Mouse (Mus musculus): ENCODE results near the gene Rps12-ps3.

The Rps12-ps3 gene

GRCm38 (mm10) chr19:59321990-59322389 lies at the start of gene Rps12-ps3:
Gene Rps12-ps3 (plus strand): TSS chr19:59322290.
- DNase-seq = no peak

- DNase-seq = no peak
Observed at GRCm38 (mm10) chr19:59273190-59273589, 48.9 kb upstream of the Rps12-ps3 start.

- DNase-seq = no peak
Observed at GRCm38 (mm10) chr19:59276354-59276753, 45.7 kb upstream of the Rps12-ps3 start.

DNA sequence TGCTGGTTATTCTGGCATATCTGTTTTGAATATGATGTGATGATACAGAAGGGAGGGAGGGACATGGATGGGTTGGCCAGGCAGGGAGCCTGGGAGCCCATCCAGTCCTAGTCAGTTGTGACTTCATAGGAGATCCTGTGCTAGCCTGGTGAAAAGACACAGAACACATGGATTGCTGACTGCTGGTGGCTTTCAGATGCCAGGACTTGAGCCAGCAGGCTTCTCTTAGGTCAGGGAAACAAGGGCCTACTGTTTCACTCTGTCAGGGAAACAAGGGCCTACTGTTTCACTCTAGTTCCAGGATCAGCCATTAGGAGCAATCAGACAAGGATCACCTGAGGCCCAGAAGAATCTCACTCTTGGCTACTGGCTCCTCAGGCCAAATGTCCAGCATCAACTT lies 41.2 kb upstream of the Rps12-ps3 start:
- no peak for DNase-seq

- no peak for DNase-seq
Observed at GRCm38 (mm10) chr19:59282001-59282400, 40.1 kb upstream of the Rps12-ps3 start.

- DNase-seq = no peak
Observed at GRCm38 (mm10) chr19:59289042-59289441, 33.0 kb upstream of the Rps12-ps3 start.

DNA sequence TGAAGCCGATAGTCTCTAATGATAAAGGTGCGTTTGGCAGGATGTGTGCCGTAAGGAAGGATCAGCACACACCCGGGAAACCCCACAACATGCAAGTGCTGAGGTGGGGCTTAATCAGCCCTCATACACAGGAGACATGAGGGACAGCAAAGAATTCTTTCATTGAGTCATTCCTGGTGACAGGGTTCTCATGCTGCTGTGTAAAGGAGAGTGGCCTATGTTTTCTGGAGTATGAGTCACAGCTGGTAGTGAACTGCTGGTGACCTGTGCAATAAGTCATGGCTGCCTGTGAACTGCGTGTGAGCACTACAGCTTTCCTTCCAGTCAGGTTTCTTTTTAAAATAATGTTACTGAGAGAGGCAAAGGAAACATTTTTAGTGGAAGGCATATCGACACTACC lies 32.3 kb upstream of the Rps12-ps3 start:
- DNase-seq = no peak

DNA sequence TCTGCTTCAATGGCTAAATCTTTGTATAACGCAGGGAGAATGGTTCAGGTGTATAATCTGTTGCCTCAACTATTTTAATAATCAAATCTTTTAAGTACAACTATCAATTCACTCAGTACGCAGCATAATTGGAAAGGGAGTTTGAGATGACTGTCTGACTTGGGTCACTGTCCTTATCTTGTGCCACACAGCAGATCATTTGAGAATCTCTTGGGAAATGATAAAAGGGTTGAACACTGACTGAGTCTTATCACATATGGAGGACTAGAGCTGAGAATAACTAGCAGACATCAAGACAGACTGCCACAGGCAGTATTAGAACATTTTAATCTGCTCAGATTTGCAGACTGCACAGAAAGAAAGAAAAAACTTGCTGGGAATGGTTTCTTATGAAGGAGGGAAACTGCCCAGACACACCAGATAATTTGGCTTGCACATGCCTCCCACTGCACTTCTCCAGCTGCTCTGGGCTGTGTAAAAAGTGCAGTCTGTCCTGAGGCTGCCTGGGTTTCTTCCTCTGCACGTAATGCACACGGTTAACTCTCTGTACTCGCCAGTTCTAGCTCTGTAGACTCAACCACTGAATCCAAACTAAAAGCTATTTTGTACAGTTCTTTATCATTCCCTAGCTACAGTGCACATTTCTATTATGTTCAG lies 29.8 kb upstream of the Rps12-ps3 start:
- DNase-seq = no peak

DNA sequence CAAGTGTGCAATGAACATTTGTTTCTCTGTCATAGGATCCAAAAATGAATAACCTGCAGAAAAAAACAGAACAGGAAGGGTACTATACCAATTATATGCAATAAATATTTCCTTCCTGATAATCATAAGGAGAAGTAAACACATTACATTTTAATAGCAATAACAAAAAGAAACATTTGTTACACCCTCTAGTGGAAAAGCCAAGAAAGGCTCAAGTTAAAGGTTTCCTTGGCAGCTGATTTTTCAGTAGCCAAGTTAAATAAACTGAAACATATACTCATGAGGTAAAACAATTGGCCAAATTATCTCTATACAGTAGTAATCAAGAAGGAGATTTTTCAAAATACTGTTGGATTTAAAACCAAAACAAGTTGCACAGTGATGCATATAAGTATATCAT lies 6.8 kb upstream of the Rps12-ps3 start:
- no peak for DNase-seq

- DNase-seq = peak in 1 of 2 experiments; percentile 19
Observed at GRCm38 (mm10) chr19:59316571-59316970, 5.5 kb upstream of the Rps12-ps3 start.

- DNase-seq = no peak
Observed at GRCm38 (mm10) chr19:59330816-59331225, 8.7 kb downstream of the Rps12-ps3 start.

- DNase-seq = no peak
Observed at GRCm38 (mm10) chr19:59336655-59337054, 14.6 kb downstream of the Rps12-ps3 start.

DNA sequence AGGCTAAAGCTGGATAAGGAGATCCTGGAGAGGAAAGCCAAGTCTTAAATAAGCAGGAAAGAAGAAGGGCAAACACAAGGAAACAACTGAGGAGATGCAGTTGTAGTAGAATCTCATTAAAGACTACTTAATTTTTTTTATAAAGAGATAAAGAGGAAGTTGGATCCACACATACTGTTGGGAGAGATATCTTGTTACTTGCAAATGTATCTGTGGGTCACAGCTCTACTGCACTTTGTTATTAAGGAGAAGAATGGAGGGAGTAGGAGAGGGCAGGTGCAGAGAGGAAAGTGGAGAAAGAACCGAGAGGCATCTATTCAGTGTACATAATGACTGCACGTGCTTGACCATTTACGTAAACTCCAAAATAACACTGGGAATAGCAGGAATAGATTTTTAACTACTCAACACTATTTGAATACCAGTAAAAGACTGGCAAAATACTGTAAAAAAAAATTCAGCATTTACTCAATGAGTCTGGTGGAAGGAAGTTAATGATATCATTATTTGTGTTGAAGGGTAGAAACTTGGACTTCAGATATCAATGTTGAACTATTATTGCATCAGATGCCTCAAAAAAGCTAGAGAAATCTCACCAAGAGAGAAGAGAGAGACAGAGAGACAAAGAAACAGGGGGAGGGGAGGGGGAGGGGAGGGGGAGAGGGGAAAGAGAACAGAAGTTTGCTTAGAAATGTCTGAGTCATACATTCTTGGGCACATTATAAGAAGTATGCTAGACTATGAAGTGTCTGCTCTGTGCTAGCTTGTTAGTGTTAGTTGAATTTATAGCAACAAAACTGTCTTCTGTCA lies 16.0 kb downstream of the Rps12-ps3 start:
- DNase-seq = no peak

GRCm38 (mm10) chr19:59339908-59340307 lies 17.8 kb downstream of the Rps12-ps3 start:
- no peak for DNase-seq

GRCm38 (mm10) chr19:59342964-59343363 lies 20.9 kb downstream of the Rps12-ps3 start:
- DNase-seq = no peak

DNA sequence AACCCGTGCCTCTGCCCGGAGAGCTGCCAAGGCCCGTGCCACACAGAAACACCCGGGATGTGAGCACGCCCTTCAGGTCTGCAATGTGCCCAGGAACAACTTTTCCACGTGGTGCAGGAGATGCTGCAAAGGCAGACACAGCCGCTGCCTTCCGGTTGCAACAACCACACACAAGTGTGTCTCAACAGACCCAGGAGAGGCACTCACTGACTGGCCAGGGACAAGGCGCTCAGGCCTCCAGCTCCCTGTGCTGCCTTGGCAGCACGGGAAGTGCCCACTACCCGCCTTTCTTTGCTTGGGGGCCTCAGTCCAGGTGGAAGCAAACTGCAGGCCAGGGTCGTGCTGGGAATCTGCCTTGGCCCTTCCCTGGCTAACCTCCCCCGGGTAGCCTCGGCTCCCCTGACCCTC lies 22.2 kb downstream of the Rps12-ps3 start:
- peak; percentile 29 to 42 for DNase-seq

DNA sequence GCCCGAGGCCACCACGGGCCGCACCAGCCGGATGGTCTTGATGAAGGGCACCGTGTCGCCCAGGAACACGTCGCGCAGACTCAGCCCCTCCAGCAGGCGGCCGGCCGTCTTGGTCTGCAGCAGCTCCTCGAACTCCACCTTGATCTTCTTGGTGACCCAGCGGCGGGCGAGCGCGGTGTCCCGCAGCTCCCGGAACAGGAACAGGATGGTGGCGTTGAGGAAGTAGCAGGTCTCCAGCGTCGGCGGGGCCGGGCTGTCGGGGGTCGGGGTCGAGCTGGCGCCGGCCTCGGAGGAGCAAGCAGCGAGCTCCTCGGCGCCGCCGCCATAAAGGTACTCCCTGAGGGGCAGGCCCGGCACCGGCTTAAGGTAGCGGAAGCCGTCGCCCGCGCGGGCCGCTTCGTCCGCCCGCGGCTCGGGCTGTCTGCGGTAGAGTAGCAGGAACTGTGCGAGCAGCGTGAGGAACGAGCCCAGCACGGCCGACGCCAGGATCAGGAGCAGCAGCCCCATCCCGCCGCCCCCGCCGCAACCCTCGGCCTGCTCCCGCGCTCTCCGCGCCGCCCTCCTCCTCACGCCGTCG lies 23.1 kb downstream of the Rps12-ps3 start:
- DNase-seq = peak in 1 of 2 experiments; percentile 42

DNA sequence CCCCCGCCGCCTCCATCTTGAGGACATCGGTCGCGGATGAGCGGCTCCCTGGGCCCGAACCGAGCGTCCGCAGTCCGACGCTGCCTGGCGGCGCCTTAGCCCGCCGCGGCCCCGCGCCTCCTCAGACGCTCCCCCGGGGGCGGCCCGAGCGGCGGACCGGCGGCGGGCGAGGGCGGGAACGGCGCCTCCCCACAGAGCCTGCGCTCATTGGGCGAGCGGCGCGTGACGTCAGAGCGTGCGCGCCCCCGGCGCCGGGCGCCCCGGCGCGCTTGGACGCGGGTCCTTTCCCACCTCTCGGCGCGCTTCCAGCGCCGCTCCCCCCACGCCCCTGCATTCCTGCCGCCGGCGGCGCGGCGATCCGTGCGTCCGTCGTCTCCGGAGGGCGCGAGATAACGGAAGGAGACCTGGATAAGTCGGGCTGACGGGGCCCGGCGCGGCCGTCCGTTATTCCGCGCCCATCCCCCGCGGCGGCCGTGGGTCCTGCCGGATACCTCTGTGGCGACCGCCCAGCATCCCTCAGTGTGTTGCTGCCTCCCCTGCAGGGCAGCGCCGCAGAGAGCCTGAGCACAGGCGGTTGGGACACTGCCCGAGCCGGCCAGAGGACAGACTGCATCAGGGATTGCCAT lies 23.7 kb downstream of the Rps12-ps3 start, which contains the start of gene Pdzd8:
Gene Pdzd8 (minus strand): TSS at position 123 of the 626 bp plus-strand sequence.
- DNase-seq = peak; percentile 85 to 96

- no peak for DNase-seq
Observed at GRCm38 (mm10) chr19:59346325-59346724, 24.2 kb downstream of the Rps12-ps3 start.

DNA sequence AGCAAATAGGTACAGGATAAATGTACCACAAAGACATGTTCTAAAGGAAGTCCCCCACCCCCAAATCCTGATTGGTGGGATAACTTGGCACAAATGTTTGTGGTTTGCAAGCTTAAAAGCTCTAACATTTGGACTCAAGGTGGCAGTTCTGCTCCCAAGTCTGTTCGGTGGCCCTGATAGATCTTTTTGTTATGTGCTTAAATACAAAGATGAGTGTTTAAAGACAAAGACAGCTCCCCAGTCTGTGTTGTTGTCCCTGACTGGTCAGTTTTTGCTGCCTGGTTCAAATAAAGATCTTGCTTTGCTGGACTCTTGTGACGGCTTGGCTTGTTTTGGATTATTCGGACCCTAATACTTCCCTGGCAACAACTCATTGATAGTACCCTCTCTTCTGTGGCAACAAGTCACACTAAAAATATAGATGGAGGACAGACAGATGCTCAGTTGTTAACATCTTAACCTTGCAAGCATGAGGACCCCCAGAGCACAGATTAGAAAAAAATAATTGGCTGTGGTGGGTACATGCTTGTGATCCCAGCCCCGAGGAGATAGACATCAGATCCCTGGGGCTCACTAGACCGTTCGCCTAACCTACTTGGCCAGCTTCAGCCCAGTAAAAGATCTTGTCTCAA lies 27.4 kb downstream of the Rps12-ps3 start:
- no peak for DNase-seq

- no peak for DNase-seq
Observed at GRCm38 (mm10) chr19:59350273-59350903, 28.3 kb downstream of the Rps12-ps3 start.

- no peak for DNase-seq
Observed at GRCm38 (mm10) chr19:59351151-59351889, 29.2 kb downstream of the Rps12-ps3 start.
